Mouse (Mus musculus): ENCODE data around the gene Shisa5. TPM values are rescaled to one million over a fixed set of nuclear protein-coding genes. Genes with fewer than 3 reads are reported as not detected.

The Shisa5 gene
- total and polyA plus RNA-seq, 3 experiments = 153 to 170 (median 166) TPM

DNA sequence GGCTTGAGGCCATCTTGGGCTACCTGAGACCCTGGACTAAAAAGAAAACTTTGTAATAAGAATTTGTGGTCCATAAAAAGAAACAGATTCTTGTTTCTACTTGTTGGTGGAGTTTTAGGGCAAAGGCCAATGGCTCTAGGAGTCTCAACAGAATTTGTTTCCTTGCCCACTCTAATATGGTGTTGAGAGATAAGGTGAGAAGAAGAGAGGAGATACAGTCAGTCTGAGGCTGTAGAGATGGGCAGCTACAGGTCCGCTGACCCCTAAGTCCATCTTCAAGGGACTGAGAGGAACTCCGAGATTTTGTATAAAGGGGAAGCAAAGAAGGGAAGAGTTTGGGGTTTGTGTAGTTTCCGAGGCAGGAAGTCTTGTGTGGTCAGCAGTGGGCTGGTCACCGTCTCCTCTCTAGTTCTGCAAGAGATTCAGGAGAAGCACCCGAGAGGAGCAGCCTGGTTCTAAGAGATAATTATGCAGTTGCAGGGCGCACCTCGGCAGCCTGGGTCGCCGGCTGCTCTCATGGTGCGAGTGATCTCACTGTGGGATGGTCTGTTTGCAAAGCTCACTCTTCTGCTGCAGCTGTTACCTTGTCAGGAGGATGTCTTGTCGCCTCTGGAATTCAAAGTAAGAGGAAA is 21.3 kb upstream of the Shisa5 start:
- Histone ChIP-seq H3K27ac (ENCODE audit: insufficient read depth, low read depth) (no peak overlapping the region), H3K79me2 (replicated peaks; ENCODE audit: control insufficient read depth, extremely low read depth, insufficient read depth, poor library complexity, severe bottlenecking) (no peaks in the 10 kb centered on the region), H3K27me3 (replicated peaks) (no peaks in the 10 kb centered on the region), H3K9ac (ENCODE audit: insufficient read depth, low read depth) (no peak overlapping the region), H3K4me3 (replicated peaks in 1 of 3; ENCODE audit: low read depth in 2 of 3, low read length in 2 of 3, poor library complexity in 1 of 3) (no peak overlapping the region), H3K9me3 (replicated peaks; ENCODE audit: low read length) (no peaks in the 10 kb centered on the region), H3K4me2 (ENCODE audit: insufficient read depth, low read depth, poor library complexity, severe bottlenecking) (no peak overlapping the region), H3K4me1 (ENCODE audit: control insufficient read depth in 1 of 2, insufficient read depth in 2 of 2) (peaks cover 0 to 3% of the 10 kb centered on the region in 2 experiments; a peak in 1 of 4 replicates), H3K36me3 (replicated peaks in 1 of 2; ENCODE audit: control insufficient read depth in 1 of 2, insufficient read depth in 1 of 2, low read length in 1 of 2) (peaks cover 0 to 18% of the 10 kb centered on the region in 2 experiments)
- in situ Hi-C loops (cut with MboI; ENCODE audit: low pct_ligation_motif_present, low pct_unique_long_range_greater_than_20kb, low sequenced_read_pairs) (no loop called here), dilution Hi-C loops (cut with MboI; ENCODE audit: extremely low pct_ligation_motif_present, extremely low pct_unique_long_range_greater_than_20kb, low sequenced_read_pairs) (no loop called here)
- DNase-seq (ENCODE audit: extremely low read depth) = no peak
- no peak for TF ChIP-seq MXI1 (IDR thresholded peaks at IDR 0.05; ENCODE audit: low read depth, low read length)
- no peak for TF ChIP-seq RCOR1 (conservative IDR thresholded peaks at IDR 0.05; ENCODE audit: low read depth, low read length)
- no peak for TF ChIP-seq TBP (conservative IDR thresholded peaks at IDR 0.05; ENCODE audit: low read depth, low read length)
- TF ChIP-seq UBTF (IDR thresholded peaks at IDR 0.05; ENCODE audit: low read depth, low read length) = no peak
- no peak for TF ChIP-seq CHD2 (IDR thresholded peaks at IDR 0.05; ENCODE audit: low read length)
- no peak for TF ChIP-seq SIN3A (IDR thresholded peaks at IDR 0.05; ENCODE audit: low read length)
- TF ChIP-seq ZNF384 (IDR thresholded peaks at IDR 0.05; ENCODE audit: low read depth, low read length) = no peak

DNA sequence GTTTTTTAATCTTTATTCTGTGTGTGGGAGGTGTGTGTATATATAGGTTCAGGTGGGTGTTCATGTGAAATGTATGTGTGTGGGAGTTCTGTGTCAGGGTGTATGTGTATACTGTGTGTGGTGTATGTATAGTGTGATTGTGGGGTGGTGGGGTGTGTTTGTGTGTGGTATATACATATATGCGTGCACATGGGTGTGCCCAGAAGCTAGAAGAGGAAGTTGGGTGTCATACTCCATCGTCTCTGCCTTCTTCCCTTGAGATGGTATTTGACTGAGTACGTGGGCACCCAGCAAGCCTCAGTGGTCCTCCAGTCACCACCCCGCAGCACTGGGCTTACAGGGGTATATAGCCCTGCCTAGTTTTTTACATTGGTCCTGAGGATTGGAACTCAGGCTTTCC is 16.9 kb upstream of the Shisa5 start:
- Histone ChIP-seq H3K27ac (ENCODE audit: insufficient read depth, low read depth) (no peak overlapping the region), H3K4me1 (ENCODE audit: control insufficient read depth in 1 of 2, insufficient read depth in 2 of 2) (peaks cover 0 to 3% of the 10 kb centered on the region in 2 experiments; a peak in 1 of 4 replicates), H3K27me3 (replicated peaks) (no peaks in the 10 kb centered on the region), H3K79me2 (replicated peaks; ENCODE audit: control insufficient read depth, extremely low read depth, insufficient read depth, poor library complexity, severe bottlenecking) (no peaks in the 10 kb centered on the region), H3K4me2 (ENCODE audit: insufficient read depth, low read depth, poor library complexity, severe bottlenecking) (no peak overlapping the region), H3K9me3 (replicated peaks; ENCODE audit: low read length) (no peaks in the 10 kb centered on the region), H3K4me3 (replicated peaks in 1 of 3; ENCODE audit: low read depth in 2 of 3, low read length in 2 of 3, poor library complexity in 1 of 3) (no peak overlapping the region), H3K36me3 (replicated peaks in 1 of 2; ENCODE audit: control insufficient read depth in 1 of 2, insufficient read depth in 1 of 2, low read length in 1 of 2) (peaks cover 0 to 32% of the 10 kb centered on the region in 2 experiments), H3K9ac (ENCODE audit: insufficient read depth, low read depth) (no peak overlapping the region)
- no peak for TF ChIP-seq TBP (conservative IDR thresholded peaks at IDR 0.05; ENCODE audit: low read depth, low read length)
- TF ChIP-seq EP300 (IDR thresholded peaks at IDR 0.05; ENCODE audit: low read length) = no peak
- no peak for TF ChIP-seq RAD21 (IDR thresholded peaks at IDR 0.05; ENCODE audit: low read depth, low read length)
- no peak for TF ChIP-seq ZMIZ1 (IDR thresholded peaks at IDR 0.05; ENCODE audit: low read depth, low read length)
- no peak for TF ChIP-seq CHD2 (IDR thresholded peaks at IDR 0.05; ENCODE audit: low read length)
- no peak for TF ChIP-seq E2F4 (IDR thresholded peaks at IDR 0.05; ENCODE audit: insufficient replicate concordance, low read depth, low read length)
- TF ChIP-seq MAFK (IDR thresholded peaks at IDR 0.05; ENCODE audit: insufficient replicate concordance, low read length) = no peak
- TF ChIP-seq IRF4 (IDR thresholded peaks at IDR 0.05; ENCODE audit: low read depth, low read length) = no peak
- TF ChIP-seq NRF1 (IDR thresholded peaks at IDR 0.05; ENCODE audit: low read depth, low read length) = no peak
- TF ChIP-seq BHLHE40 (IDR thresholded peaks at IDR 0.05; ENCODE audit: low read depth, low read length) = no peak
- in situ Hi-C loops (cut with MboI; ENCODE audit: low pct_ligation_motif_present, low pct_unique_long_range_greater_than_20kb, low sequenced_read_pairs) (no loop called here), dilution Hi-C loops (cut with MboI; ENCODE audit: extremely low pct_ligation_motif_present, extremely low pct_unique_long_range_greater_than_20kb, low sequenced_read_pairs) (no loop called here)
- no peak for DNase-seq (ENCODE audit: extremely low read depth)
